Mouse (Mus musculus) embryonic facial prominence, embryonic 12.5 days (tissue): ENCODE data around the gene Ube2h. TPM values are rescaled to one million over a fixed set of nuclear protein-coding genes. Genes with fewer than 3 reads are reported as not detected.
"Not testable (repeated sequence)": the region's sequence is repeated elsewhere in the genome, so short reads cannot be mapped to it uniquely, and the experiment has no call there.

Source experiments
- ATAC-seq: fragments of 200-750 bp; cut with Nextera tagmentation; 2 replicates; pipeline ENCODE4 v1.8.0; 2017; ENCODE audit not compliant: insufficient number of reproducible peaks, insufficient read depth, low FRiP score, low TSS enrichment
- H3K27ac ChIP-seq: fragments of 300-500 bp; sonication (generic); 2 replicates; pipeline ENCODE4 v1.5.1; 2016; ENCODE audit warnings: mild to moderate bottlenecking
- H3K27me3 ChIP-seq: fragments of 300-500 bp; sonication (generic); 2 replicates; pipeline ENCODE4 v1.6.1; 2016; ENCODE audit warnings: mild to moderate bottlenecking, moderate library complexity
- H3K36me3 ChIP-seq: fragments of 300-500 bp; sonication (generic); 2 replicates; pipeline ENCODE4 v1.6.1; 2016; ENCODE audit warnings: mild to moderate bottlenecking
- H3K4me1 ChIP-seq: fragments of 300-500 bp; sonication (generic); 2 replicates; pipeline ENCODE4 v1.6.1; 2016
- H3K4me2 ChIP-seq: fragments of 300-500 bp; sonication (generic); replicated peaks from 2 replicates; pipeline ENCODE4 v1.6.1; 2016; ENCODE audit warnings: mild to moderate bottlenecking, moderate library complexity
- H3K4me3 ChIP-seq: fragments of 300-500 bp; sonication (generic); 2 replicates; pipeline ENCODE4 v1.5.1; 2016; ENCODE audit warnings: mild to moderate bottlenecking
- H3K9ac ChIP-seq: fragments of 300-500 bp; sonication (generic); 2 replicates; pipeline ENCODE4 v1.6.1; 2016; ENCODE audit warnings: mild to moderate bottlenecking, moderate library complexity
- H3K9me3 ChIP-seq: fragments of 300-500 bp; sonication (generic); 2 replicates; pipeline ENCODE4 v1.6.1; 2016; ENCODE audit warnings: mild to moderate bottlenecking, moderate library complexity
- WGBS: fragments of 180-500 bp; shearing (Covaris S2); methylation state at CpG from one replicate; pipeline ENCODE4 v1.1.7; 2016; 5-methylcytosine and 5-hydroxymethylcytosine counted together
- polyA plus RNA-seq: library from polyadenylated mRNA; unstranded; fragments of >200 nt; fragmentation: Nextera tagmentation; extraction: Ambion mirVana; gene quantifications from 2 replicates; pipeline ENCODE4 v1.2.1, GENCODE M21; 2016

The Ube2h gene
- polyA plus RNA-seq, 1 experiment from 2014 or later = 56.1 TPM

DNA sequence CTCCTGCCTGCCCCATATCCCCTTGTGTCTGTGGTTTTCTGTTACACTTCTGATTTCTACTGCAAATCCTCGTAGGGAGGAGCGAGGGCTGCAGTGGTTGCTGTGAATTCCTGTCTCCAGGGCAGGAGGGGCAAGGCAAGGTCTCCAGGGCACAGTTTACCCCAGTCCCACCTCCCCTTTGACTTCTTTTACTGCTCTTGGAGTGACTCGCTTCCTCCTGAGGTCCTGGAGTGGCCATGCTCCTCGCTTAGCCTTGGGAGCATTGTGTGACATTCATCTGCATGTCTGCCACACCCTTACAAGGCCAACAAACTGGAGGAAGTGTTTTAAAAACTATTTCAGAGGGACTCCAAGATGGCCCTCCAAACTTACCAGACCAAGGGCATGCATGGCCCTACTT is 16.7 kb upstream of the Ube2h start:
- no peak overlapping the region for H3K27ac ChIP-seq
- no peak overlapping the region for H3K9ac ChIP-seq
- no peak overlapping the region for H3K4me3 ChIP-seq
- H3K4me2 ChIP-seq = no peak overlapping the region
- H3K36me3 ChIP-seq = no peaks in the 10 kb centered on the region
- no peaks in the 10 kb centered on the region for H3K27me3 ChIP-seq
- no peak for ATAC-seq
- WGBS = 28% methylated on average over 4 of the region's 4 CpGs
- no peaks in the 10 kb centered on the region for H3K9me3 ChIP-seq
- H3K4me1 ChIP-seq = peaks cover 7% of the 10 kb centered on the region; the same call in 1 of the 2 replicates

- no peaks in the 10 kb centered on the region for H3K36me3 ChIP-seq
- H3K27me3 ChIP-seq = no peaks in the 10 kb centered on the region
- WGBS = 83% methylated on average over 5 of the region's 5 CpGs
- no peak overlapping the region for H3K4me3 ChIP-seq
- H3K9me3 ChIP-seq = no peaks in the 10 kb centered on the region
- peaks cover 7% of the 10 kb centered on the region; the same call in 1 of the 2 replicates for H3K4me1 ChIP-seq
- ATAC-seq = no peak
- H3K9ac ChIP-seq = no peak overlapping the region
- no peak overlapping the region for H3K27ac ChIP-seq
- H3K4me2 ChIP-seq = no peak overlapping the region
Measured at GRCm38 (mm10) chr6:30319216-30319615, 14.9 kb upstream of the Ube2h start.

- no peak overlapping the region for H3K4me2 ChIP-seq
- WGBS = 71% methylated on average over 1 of the region's 1 CpGs
- ATAC-seq = no peak
Measured at GRCm38 (mm10) chr6:30312006-30312405, 7.7 kb upstream of the Ube2h start.

DNA sequence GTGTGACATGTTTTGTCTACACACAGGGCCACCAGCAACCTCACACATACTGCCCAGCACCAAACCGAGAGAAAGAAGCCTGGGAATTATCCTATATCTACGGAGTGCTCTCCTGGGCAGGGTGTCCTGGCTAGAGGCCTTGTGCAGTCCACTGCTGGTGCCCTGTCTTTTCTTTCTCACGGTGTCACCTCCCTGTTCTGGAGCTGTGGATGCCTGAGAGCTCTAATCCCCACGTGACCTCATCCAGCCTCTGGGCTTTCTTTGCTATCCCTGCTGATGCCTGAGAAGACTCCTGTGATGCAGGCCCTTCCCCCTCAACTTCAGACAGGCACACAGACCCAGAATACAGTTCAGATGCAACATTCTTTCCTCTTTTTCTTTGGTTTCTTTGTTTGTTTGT is 4.4 kb upstream of the Ube2h start:
- H3K27me3 ChIP-seq = no peaks in the 10 kb centered on the region
- peaks cover 5% of the 10 kb centered on the region; the same call in 1 of the 2 replicates for H3K4me1 ChIP-seq
- WGBS = 47% methylated on average over 4 of the region's 4 CpGs
- H3K36me3 ChIP-seq = no peaks in the 10 kb centered on the region
- no peaks in the 10 kb centered on the region for H3K9me3 ChIP-seq
- no peak overlapping the region for H3K4me2 ChIP-seq
- no peak for ATAC-seq
- H3K4me3 ChIP-seq = no peak overlapping the region
- no peak overlapping the region for H3K9ac ChIP-seq
- no peak overlapping the region for H3K27ac ChIP-seq

More at GRCm38 (mm10) chr6:30312006-30312405, 7.7 kb upstream of the Ube2h start:
- Histone ChIP-seq H3K27me3 (no peaks in the 10 kb centered on the region), H3K9ac (no peak overlapping the region), H3K4me3 (no peak overlapping the region), H3K36me3 (no peaks in the 10 kb centered on the region), H3K9me3 (no peaks in the 10 kb centered on the region), H3K4me1 (no peaks in the 10 kb centered on the region), H3K27ac (no peak overlapping the region)

DNA sequence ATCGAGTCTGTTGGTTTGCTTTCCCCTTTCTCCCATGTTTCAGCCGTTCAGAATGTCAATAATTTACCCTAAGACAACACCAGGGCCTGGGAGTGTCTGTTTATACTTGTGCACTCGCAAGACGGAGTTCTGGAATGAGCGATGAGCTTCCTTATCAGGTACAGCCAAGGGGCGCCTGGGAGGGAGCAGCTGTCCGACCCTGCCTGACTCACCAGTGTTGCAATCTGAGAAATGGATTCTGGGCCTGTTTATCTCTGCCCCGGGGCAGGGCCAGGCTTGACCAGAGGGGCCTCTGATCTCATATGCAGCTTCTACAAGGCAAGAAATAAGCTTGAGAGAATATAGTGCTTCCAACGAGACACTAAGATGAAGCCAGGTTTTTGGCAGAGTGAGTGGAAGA is 3.4 kb upstream of the Ube2h start:
- Histone ChIP-seq H3K36me3 (no peaks in the 10 kb centered on the region), H3K4me2 (no peak overlapping the region), H3K27ac (no peak overlapping the region), H3K9ac (no peak overlapping the region), H3K4me3 (no peak overlapping the region), H3K27me3 (no peaks in the 10 kb centered on the region), H3K4me1 (peaks cover 5% of the 10 kb centered on the region; the same call in 1 of the 2 replicates), H3K9me3 (no peaks in the 10 kb centered on the region)
- 57% methylated on average over 9 of the region's 9 CpGs for WGBS
- no peak for ATAC-seq

DNA sequence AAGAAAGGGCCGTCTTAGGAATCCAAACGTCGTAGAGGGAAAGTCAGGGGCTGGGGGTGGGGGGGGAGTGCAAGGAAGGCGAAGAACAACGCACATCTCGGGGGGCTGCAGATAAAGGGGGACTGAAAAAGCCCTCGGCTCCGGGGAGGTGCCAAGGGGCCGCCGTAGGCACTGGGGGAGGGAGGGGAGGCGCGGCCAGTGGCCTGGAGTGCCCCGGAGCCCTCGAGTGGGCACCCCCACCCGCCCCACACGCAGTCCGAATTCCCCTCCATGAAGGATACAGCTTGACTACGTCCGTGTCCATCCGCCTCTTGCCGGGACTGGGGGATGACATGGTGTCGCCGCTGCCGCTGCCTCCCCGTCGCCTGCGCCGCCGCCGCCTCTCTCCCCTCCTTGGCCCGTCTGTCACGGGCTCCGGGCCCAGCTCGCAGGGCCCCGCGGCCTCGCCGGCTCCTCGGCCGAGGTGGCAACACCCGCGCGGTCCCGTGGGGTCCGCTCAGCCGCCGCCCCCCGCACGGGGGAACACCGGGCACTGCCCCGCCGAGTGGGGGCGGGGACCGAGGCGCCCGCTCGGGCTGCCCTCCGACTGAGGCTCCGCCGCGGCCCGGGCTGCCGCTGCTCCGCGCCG is 454 bp downstream of the Ube2h start:
- WGBS = under 1% methylated on average over 50 of the region's 66 CpGs
- not testable (repeated sequence) for H3K36me3 ChIP-seq, H3K9me3 ChIP-seq, H3K27me3 ChIP-seq
- H3K9ac ChIP-seq = peak overlapping the region; percentile 92
- peak overlapping the region; percentile 83 for H3K4me3 ChIP-seq
- peak overlapping the region; percentile 85 for H3K4me2 ChIP-seq
- H3K27ac ChIP-seq = peak overlapping the region; percentile 88
- peaks cover 28% of the 10 kb centered on the region for H3K4me1 ChIP-seq
- peak; percentile 19; the same call in 1 of the 2 replicates for ATAC-seq

GRCm38 (mm10) chr6:30302781-30303631 is 1.3 kb downstream of the Ube2h start:
- no peaks in the 10 kb centered on the region for H3K27me3 ChIP-seq
- WGBS = under 1% methylated on average over 11 of the region's 11 CpGs
- peak overlapping the region; percentile 88 for H3K27ac ChIP-seq
- peak overlapping the region; percentile 83 for H3K4me3 ChIP-seq
- H3K4me2 ChIP-seq = peak overlapping the region; percentile 85
- ATAC-seq = no peak
- no peaks in the 10 kb centered on the region for H3K9me3 ChIP-seq
- peak overlapping the region; percentile 92 for H3K9ac ChIP-seq
- peaks cover 3% of the 10 kb centered on the region; the same call in 1 of the 2 replicates for H3K36me3 ChIP-seq
- peaks cover 28% of the 10 kb centered on the region for H3K4me1 ChIP-seq

DNA sequence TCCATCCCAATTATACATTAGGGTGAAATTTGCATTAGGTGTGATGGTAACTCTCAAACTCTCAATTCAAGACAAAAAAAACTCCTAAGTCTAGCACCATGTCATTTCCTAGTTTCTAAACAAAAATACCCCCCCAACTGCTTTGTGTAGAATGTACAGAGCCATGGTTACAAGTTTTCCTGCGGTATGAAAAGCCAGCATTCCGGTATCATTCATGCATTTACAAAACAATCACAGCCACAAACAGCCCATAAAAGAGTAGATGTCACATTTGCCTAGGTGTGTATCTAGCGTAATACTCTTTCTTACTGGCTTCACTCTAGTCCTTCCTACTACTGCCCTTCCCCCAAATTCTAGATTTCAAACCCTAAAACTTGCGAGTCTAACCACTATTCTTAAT is 2.2 kb downstream of the Ube2h start:
- ATAC-seq = no peak
- H3K36me3 ChIP-seq = peaks cover 11% of the 10 kb centered on the region
- peak overlapping the region; percentile 48 for H3K9ac ChIP-seq
- no peaks in the 10 kb centered on the region for H3K27me3 ChIP-seq
- 3% methylated on average over 4 of the region's 4 CpGs for WGBS
- peak overlapping the region; percentile 90; the same call in 1 of the 2 replicates for H3K27ac ChIP-seq
- H3K9me3 ChIP-seq = no peaks in the 10 kb centered on the region
- H3K4me3 ChIP-seq = peak overlapping the region; percentile 83
- peak overlapping the region; percentile 85 for H3K4me2 ChIP-seq
- H3K4me1 ChIP-seq = peaks cover 28% of the 10 kb centered on the region

GRCm38 (mm10) chr6:30300901-30301300 is 3.4 kb downstream of the Ube2h start:
- Histone ChIP-seq H3K4me1 (peaks cover 28% of the 10 kb centered on the region), H3K36me3 (peaks cover 12% of the 10 kb centered on the region), H3K27me3 (no peaks in the 10 kb centered on the region), H3K9me3 (no peaks in the 10 kb centered on the region), H3K4me3 (peak overlapping the region; percentile 83), H3K27ac (peak overlapping the region; percentile 90), H3K9ac (peak overlapping the region; percentile 48; the same call in 1 of the 2 replicates), H3K4me2 (peak overlapping the region; percentile 85)
- 4% methylated on average over 7 of the region's 7 CpGs for WGBS
- no peak for ATAC-seq

DNA sequence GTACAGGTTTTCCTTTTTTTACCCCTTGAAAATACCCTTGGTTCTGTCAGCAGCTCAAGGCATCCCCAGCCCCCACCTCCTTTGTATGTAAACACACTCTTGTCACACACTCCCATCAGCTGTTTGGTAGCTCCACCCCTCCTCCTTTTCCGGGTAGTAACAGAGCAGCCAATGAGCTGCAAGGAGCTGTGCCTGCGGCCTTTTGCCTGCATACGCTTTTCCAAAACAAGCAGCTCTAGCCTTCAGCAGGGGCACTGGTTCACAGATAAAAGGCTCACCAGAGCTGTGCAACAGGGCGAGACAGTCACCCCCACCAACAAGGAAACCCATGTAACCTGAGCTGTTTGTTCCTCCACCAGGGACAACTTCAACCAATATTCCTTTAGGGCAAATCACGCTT is 4.0 kb downstream of the Ube2h start:
- no peak overlapping the region for H3K9ac ChIP-seq
- H3K36me3 ChIP-seq = peaks cover 16% of the 10 kb centered on the region
- 0% methylated on average over 5 of the region's 5 CpGs for WGBS
- H3K4me1 ChIP-seq = peaks cover 28% of the 10 kb centered on the region
- peak; percentile 65 for ATAC-seq
- H3K27me3 ChIP-seq = no peaks in the 10 kb centered on the region
- no peaks in the 10 kb centered on the region for H3K9me3 ChIP-seq
- peak overlapping the region; percentile 90 for H3K27ac ChIP-seq
- H3K4me2 ChIP-seq = peak overlapping the region; percentile 85
- peak overlapping the region; percentile 83 for H3K4me3 ChIP-seq

GRCm38 (mm10) chr6:30299683-30300082 is 4.7 kb downstream of the Ube2h start:
- H3K36me3 ChIP-seq = peaks cover 23% of the 10 kb centered on the region
- no peaks in the 10 kb centered on the region for H3K9me3 ChIP-seq
- peaks cover 23% of the 10 kb centered on the region for H3K4me1 ChIP-seq
- 89% methylated on average over 5 of the region's 5 CpGs for WGBS
- H3K4me2 ChIP-seq = no peak overlapping the region
- H3K27me3 ChIP-seq = no peaks in the 10 kb centered on the region
- H3K27ac ChIP-seq = no peak overlapping the region
- no peak overlapping the region for H3K9ac ChIP-seq
- H3K4me3 ChIP-seq = no peak overlapping the region
- ATAC-seq = no peak

DNA sequence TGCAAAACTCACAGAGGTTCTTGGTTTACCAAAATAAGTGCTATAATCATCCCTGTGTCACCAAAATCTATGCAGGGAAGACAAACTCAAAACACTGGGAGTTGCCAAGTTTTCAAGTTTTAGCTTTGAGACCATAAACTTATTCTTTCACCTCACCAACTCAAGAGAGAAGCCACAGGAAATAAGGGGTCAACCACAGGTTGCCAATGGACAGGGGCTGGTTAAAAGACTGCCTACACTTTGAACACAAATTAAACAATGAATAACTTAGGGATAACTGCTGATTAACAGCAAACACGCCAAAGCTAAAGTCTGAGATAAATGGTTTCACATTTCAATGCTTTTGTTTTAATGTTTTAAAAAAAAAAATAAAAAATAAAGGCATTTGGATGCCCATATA is 5.2 kb downstream of the Ube2h start:
- no peak for ATAC-seq
- Histone ChIP-seq H3K4me1 (peaks cover 22% of the 10 kb centered on the region), H3K27ac (no peak overlapping the region), H3K9ac (no peak overlapping the region), H3K9me3 (no peaks in the 10 kb centered on the region), H3K36me3 (peaks cover 23% of the 10 kb centered on the region), H3K27me3 (no peaks in the 10 kb centered on the region), H3K4me2 (no peak overlapping the region), H3K4me3 (no peak overlapping the region)
- 70% methylated on average over 1 of the region's 1 CpGs for WGBS
